Mouse (Mus musculus) left cerebral cortex, adult 18-20 months (tissue): Measurements from ENCODE around the gene Neurl1b. TPM values are rescaled to one million over a fixed set of nuclear protein-coding genes. Genes with fewer than 3 reads are reported as not detected.

Experiments
- DNase-seq, 2 experiments: peaks; one replicate each; pipeline ENCODE4 v3.0.0; 2021 to 2022; ENCODE audit warnings: low spot score in 2 of 2, mixed read lengths in 1 of 2
- total RNA-seq, 2 experiments: library from RNA; stranded (reverse); gene quantifications; 2 replicates each; pipeline ENCODE4 v1.2.3; 2021

The Neurl1b gene
- total RNA-seq, 2 experiments from 2014 or later: 75.1 to 77.0 TPM

GRCm38 (mm10) chr17:26488711-26489403 lies 74.2 kb downstream of the Neurl1b start:
- no peak for DNase-seq

GRCm38 (mm10) chr17:26490072-26490471 lies 75.4 kb downstream of the Neurl1b start:
- no peak for DNase-seq

- no peak for DNase-seq
These were observed 76.3 kb downstream of the Neurl1b start for GRCm38 (mm10) chr17:26490910-26491309.

- DNase-seq: no peak
These were observed 77.6 kb downstream of the Neurl1b start for GRCm38 (mm10) chr17:26492246-26492645.

- no peak for DNase-seq
These were observed 80.2 kb downstream of the Neurl1b start for GRCm38 (mm10) chr17:26494642-26495468.

Other genes starting within 250 kb of the Neurl1b start
- gene Pdia2, start 215.7 kb upstream of the Neurl1b start, total RNA-seq: under 1 TPM in 1 of 2 experiments, not detected in 1; 0.35 TPM
- gene Rgs11, start 211.9 kb upstream of the Neurl1b start, total RNA-seq: 10 to 100 TPM; 33.1 to 42.2 TPM
- 10 to 100 TPM; 95.4 to 98.6 TPM for gene Arhgdig, start 207.0 kb upstream of the Neurl1b start, total RNA-seq
- 10 to 100 TPM; 14.5 to 22.1 TPM for gene Fam234a, start 170.6 kb upstream of the Neurl1b start, total RNA-seq
- 10 to 100 TPM; 79.0 to 85.3 TPM for gene Luc7l, start 161.9 kb upstream of the Neurl1b start, total RNA-seq
- gene Ergic1, start 146.7 kb downstream of the Neurl1b start, total RNA-seq: 100 to 1,000 TPM; 150 to 155 TPM
- 10 to 100 TPM; 60.7 to 61.5 TPM for gene Dusp1, start 147.3 kb downstream of the Neurl1b start, total RNA-seq
- gene Atp6v0e, start 248.4 kb downstream of the Neurl1b start, total RNA-seq: 10 to 100 TPM; 41.2 to 43.6 TPM